Mouse (Mus musculus): ENCODE measurements at regions not wholly inside any gene's neighbourhood (a gene's known extent, or its start where the extent isn't known, plus 50 kb on each side); places are given as distances from the start of the nearest gene placed in this dataset.
"Not testable (repeated sequence)": the region's sequence is repeated elsewhere in the genome, so short reads cannot be mapped to it uniquely, and the experiment has no call there.

DNA sequence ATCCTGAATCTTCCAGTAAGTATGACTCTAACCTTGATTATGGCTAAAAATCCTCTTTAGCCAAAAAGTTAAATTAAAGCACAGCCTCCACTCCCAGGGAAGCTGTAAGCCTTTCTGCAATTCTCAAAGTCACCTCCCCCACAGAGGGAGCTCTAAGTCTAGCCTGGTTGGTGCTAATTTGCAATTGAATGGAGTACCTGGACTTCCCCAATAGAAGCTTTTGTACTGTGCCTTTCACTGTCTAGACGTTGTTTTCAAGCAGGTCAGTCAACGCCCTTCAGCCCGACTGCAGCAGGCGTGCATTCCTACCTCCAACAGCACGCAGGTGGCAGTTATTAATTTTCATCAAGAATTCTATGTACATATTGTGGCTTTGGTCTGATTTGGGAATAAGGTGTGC lies 87.2 kb downstream of the Catsperg2 start:
- 88% methylated on average over 5 of the region's 5 CpGs for WGBS
- ATAC-seq (ENCODE audit: low read depth), result not testable (repeated sequence)

DNA sequence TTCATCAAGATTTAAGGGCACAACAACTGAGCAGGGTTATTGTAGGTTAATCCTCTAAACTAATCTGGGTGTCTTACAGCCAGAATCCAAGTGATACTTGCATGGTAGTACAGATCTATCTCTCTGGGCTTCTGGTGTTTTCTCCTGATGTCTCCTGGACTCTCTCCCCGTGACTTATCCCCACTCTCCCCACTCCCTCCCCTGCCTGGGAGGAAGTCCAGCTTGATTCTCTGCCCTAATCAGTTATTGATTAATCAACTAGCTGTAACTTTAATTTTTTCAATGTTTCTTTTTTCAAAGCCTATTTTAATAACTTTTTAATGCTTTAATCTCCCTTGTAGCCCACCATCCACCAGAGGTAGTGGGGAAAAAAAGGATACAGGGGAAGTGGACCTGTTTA lies 83.9 kb upstream of the Sipa1l3 start:
- Histone ChIP-seq H3K36me3 (ENCODE audit: control insufficient read depth, insufficient read depth, low read length) (no peaks in the 10 kb centered on the region), H3K9ac (ENCODE audit: low read depth, low read length) (no peak overlapping the region), H3K4me2 (ENCODE audit: low read depth, low read length) (no peak overlapping the region), H3K27me3 (replicated peaks; ENCODE audit: control insufficient read depth, insufficient read depth, low read length) (no peaks in the 10 kb centered on the region), H3K27ac (replicated peaks; ENCODE audit: low read depth, low read length) (no peak overlapping the region), H3K9me3 (ENCODE audit: control insufficient read depth, low read length) (no peaks in the 10 kb centered on the region), H3K4me1 (ENCODE audit: control insufficient read depth, insufficient read depth, low read length) (no peaks in the 10 kb centered on the region), H3K4me3 (ENCODE audit: low read depth, low read length) (no peak overlapping the region)
- ATAC-seq (ENCODE audit: low read depth) (no peak), DNase-seq (ENCODE audit: low spot score) (no peak)
- 48% methylated on average over 1 of the region's 1 CpGs for WGBS

More for the DNA sequence above, 87.2 kb downstream of the Catsperg2 start:
- H3K4me2 ChIP-seq (ENCODE audit: low read depth, low read length); DNase-seq (ENCODE audit: low spot score); H3K27me3 ChIP-seq (replicated peaks; ENCODE audit: control insufficient read depth, insufficient read depth, low read length); H3K36me3 ChIP-seq (ENCODE audit: control insufficient read depth, insufficient read depth, low read length); H3K4me1 ChIP-seq (ENCODE audit: control insufficient read depth, insufficient read depth, low read length); H3K4me3 ChIP-seq (ENCODE audit: low read depth, low read length); H3K9ac ChIP-seq (ENCODE audit: low read depth, low read length); H3K27ac ChIP-seq (replicated peaks; ENCODE audit: low read depth, low read length): not testable (repeated sequence)
- H3K9me3 ChIP-seq (ENCODE audit: control insufficient read depth, low read length), result peaks cover 26% of the 10 kb centered on the region

DNA sequence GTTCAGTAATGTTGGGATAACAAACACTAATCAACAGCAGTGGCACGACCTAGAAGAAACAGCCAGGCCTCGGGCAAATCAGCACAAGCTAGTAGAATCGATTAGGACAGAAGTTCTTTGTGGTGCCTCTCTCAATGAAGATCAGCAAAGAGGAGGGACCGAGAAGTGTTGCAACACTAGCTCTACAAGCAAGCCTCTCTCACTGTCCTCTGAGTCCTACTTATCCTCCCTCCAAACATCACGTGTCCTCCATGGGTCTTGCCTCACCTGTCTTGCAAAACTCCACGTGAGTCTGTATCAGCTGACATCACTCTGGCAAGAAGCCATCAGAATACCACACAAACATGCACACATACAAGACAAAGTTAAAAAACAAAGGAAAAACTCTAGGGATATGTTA lies 82.9 kb upstream of the Sipa1l3 start:
- Histone ChIP-seq H3K4me3 (ENCODE audit: low read depth, low read length) (no peak overlapping the region), H3K36me3 (ENCODE audit: control insufficient read depth, insufficient read depth, low read length) (no peaks in the 10 kb centered on the region), H3K27me3 (replicated peaks; ENCODE audit: control insufficient read depth, insufficient read depth, low read length) (no peaks in the 10 kb centered on the region), H3K4me1 (ENCODE audit: control insufficient read depth, insufficient read depth, low read length) (no peaks in the 10 kb centered on the region), H3K9me3 (ENCODE audit: control insufficient read depth, low read length) (no peaks in the 10 kb centered on the region), H3K27ac (replicated peaks; ENCODE audit: low read depth, low read length) (no peak overlapping the region), H3K4me2 (ENCODE audit: low read depth, low read length) (no peak overlapping the region), H3K9ac (ENCODE audit: low read depth, low read length) (no peak overlapping the region)
- ATAC-seq (ENCODE audit: low read depth) (no peak), DNase-seq (ENCODE audit: low spot score) (no peak)
- WGBS, result 57% methylated on average over 6 of the region's 6 CpGs

DNA sequence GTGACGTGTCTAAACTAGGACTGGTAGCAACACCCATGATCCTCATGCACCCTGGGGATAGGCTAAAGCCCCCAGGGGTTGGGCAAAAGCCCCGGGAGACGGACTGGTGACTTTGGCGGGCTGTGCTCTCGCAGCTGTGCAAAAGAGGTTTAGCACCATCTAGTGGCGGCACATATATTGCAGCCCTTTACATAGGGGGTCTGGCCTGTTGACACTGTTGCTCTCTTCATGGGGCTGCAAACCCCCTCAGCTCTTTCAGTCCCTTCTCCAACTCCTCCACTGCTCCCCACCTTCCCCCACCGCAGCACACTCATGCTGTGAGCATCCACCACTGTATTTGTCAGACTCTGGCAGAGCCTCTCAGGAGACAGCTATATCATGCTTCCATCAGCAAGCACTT lies 78.8 kb upstream of the Sipa1l3 start:
- not testable (repeated sequence) for H3K9ac ChIP-seq (ENCODE audit: low read depth, low read length); H3K4me1 ChIP-seq (ENCODE audit: control insufficient read depth, insufficient read depth, low read length); H3K27me3 ChIP-seq (replicated peaks; ENCODE audit: control insufficient read depth, insufficient read depth, low read length); H3K9me3 ChIP-seq (ENCODE audit: control insufficient read depth, low read length); H3K27ac ChIP-seq (replicated peaks; ENCODE audit: low read depth, low read length); ATAC-seq (ENCODE audit: low read depth); H3K4me3 ChIP-seq (ENCODE audit: low read depth, low read length); H3K4me2 ChIP-seq (ENCODE audit: low read depth, low read length); H3K36me3 ChIP-seq (ENCODE audit: control insufficient read depth, insufficient read depth, low read length)
- DNase-seq (ENCODE audit: low spot score), result peak; percentile 13
- 26% methylated on average over 7 of the region's 7 CpGs for WGBS

DNA sequence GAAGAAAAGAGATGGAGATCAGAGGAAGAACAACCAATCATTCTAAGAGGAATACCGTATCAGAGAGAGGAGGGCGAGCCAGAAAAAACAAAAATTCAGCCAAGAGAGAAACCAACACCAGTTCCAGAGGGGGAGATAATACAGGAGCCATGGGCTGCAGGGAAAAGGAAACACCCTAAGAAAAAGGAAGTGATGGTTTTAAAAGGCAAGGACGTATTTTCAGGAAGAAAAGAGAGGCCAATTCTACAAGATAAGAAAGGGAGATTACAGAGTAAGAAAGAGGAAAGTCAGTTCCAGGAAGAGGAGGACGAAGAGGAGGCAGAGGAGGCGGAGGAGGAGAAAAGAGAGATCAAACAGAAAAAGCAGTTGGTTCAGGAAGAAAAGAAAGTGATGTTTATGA lies 59.7 kb upstream of the Sipa1l3 start:
- Histone ChIP-seq H3K4me1 (ENCODE audit: control insufficient read depth, insufficient read depth, low read length) (no peaks in the 10 kb centered on the region), H3K4me3 (ENCODE audit: low read depth, low read length) (no peak overlapping the region), H3K4me2 (ENCODE audit: low read depth, low read length) (no peak overlapping the region), H3K36me3 (ENCODE audit: control insufficient read depth, insufficient read depth, low read length) (no peaks in the 10 kb centered on the region), H3K9me3 (ENCODE audit: control insufficient read depth, low read length) (no peaks in the 10 kb centered on the region), H3K27ac (replicated peaks; ENCODE audit: low read depth, low read length) (no peak overlapping the region), H3K27me3 (replicated peaks; ENCODE audit: control insufficient read depth, insufficient read depth, low read length) (no peaks in the 10 kb centered on the region), H3K9ac (ENCODE audit: low read depth, low read length) (no peak overlapping the region)
- ATAC-seq (ENCODE audit: low read depth), result no peak
- DNase-seq (ENCODE audit: low spot score), result no peak
- WGBS, result 70% methylated on average over 5 of the region's 5 CpGs

DNA sequence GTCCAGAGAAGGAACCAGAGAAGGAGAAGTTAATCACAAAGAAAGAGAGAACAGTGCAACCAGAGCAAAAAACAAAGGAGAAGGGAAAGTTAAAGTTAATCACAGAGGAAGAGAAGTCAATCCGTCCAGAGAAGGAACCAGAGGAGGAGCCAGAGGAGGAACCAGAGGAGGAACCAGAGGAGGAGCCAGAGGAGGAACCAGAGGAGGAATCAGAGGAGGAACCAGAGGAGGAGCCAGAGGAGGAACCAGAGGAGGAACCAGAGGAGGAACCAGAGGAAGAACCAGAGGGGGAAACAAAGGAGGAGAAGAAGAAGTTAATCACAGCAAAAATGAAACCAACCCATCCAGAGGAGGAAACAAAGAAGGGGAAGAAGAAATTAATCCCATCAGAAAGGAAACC lies 57.2 kb upstream of the Sipa1l3 start:
- ATAC-seq (ENCODE audit: low read depth), result no peak
- H3K4me3 ChIP-seq (ENCODE audit: low read depth, low read length), result no peak overlapping the region

More for the DNA sequence above, 57.2 kb upstream of the Sipa1l3 start:
- Histone ChIP-seq H3K4me2 (ENCODE audit: low read depth, low read length) (no peak overlapping the region), H3K9ac (ENCODE audit: low read depth, low read length) (no peak overlapping the region), H3K4me1 (ENCODE audit: control insufficient read depth, insufficient read depth, low read length) (no peaks in the 10 kb centered on the region), H3K36me3 (ENCODE audit: control insufficient read depth, insufficient read depth, low read length) (no peaks in the 10 kb centered on the region), H3K9me3 (ENCODE audit: control insufficient read depth, low read length) (no peaks in the 10 kb centered on the region), H3K27me3 (replicated peaks; ENCODE audit: control insufficient read depth, insufficient read depth, low read length) (no peaks in the 10 kb centered on the region), H3K27ac (replicated peaks; ENCODE audit: low read depth, low read length) (no peak overlapping the region)
- WGBS, result 26% methylated on average over 1 of the region's 1 CpGs
- no peak for DNase-seq (ENCODE audit: low spot score)
